Mouse (Mus musculus) embryonic facial prominence, embryonic 11.5 days (tissue): Measurements from ENCODE around the gene Arhgap42. TPM values are rescaled to one million over a fixed set of nuclear protein-coding genes. Genes with fewer than 3 reads are reported as not detected.
A peak's percentile ranks its signal among the peaks of the same experiment; 100 is the strongest.

Source experiments
- ATAC-seq: fragments of 200-750 bp; cut with Nextera tagmentation; replicated peaks from 2 replicates; pipeline ENCODE4 v1.8.0; 2017; ENCODE audit warnings: low read depth; ENCODE audit not compliant: insufficient number of reproducible peaks, low FRiP score, low TSS enrichment
- DNase-seq: peaks from one replicate; pipeline ENCODE4 v3.0.0-alpha.2; 2015; ENCODE audit warnings: low spot score
- H3K27ac ChIP-seq: fragments of 300-500 bp; sonication (generic); replicated peaks from 2 replicates; pipeline ENCODE4 v1.5.1; 2014; ENCODE audit warnings: mild to moderate bottlenecking, low read depth, low read length, control low read depth
- H3K27me3 ChIP-seq: fragments of 300-500 bp; sonication (generic); 2 replicates; pipeline ENCODE4 v1.6.1; 2014; ENCODE audit warnings: mild to moderate bottlenecking, low read length, moderate library complexity, mixed read lengths; ENCODE audit not compliant: control insufficient read depth, insufficient read depth
- H3K36me3 ChIP-seq: fragments of 300-500 bp; sonication (generic); replicated peaks from 2 replicates; pipeline ENCODE4 v1.6.1; 2014; ENCODE audit warnings: low read depth, mild to moderate bottlenecking, low read length, moderate library complexity, mixed read lengths; ENCODE audit not compliant: control insufficient read depth, insufficient read depth
- H3K4me1 ChIP-seq: fragments of 300-500 bp; sonication (generic); 2 replicates; pipeline ENCODE4 v1.6.1; 2014; ENCODE audit warnings: low read length, mixed read lengths; ENCODE audit not compliant: control insufficient read depth, insufficient read depth
- H3K4me2 ChIP-seq: fragments of 300-500 bp; sonication (generic); 2 replicates; pipeline ENCODE4 v1.6.1; 2014; ENCODE audit warnings: low read depth, mild to moderate bottlenecking, control low read depth, low read length, moderate library complexity
- H3K4me3 ChIP-seq: fragments of 300-500 bp; sonication (generic); 2 replicates; pipeline ENCODE4 v1.5.1; 2014; ENCODE audit warnings: low read depth, low read length, control low read depth
- H3K9ac ChIP-seq: fragments of 300-500 bp; sonication (generic); replicated peaks from 2 replicates; pipeline ENCODE4 v1.6.1; 2014; ENCODE audit warnings: mild to moderate bottlenecking, control low read depth, low read length
- H3K9me3 ChIP-seq: fragments of 300-500 bp; sonication (generic); replicated peaks from 2 replicates; pipeline ENCODE4 v1.6.1; 2016; ENCODE audit warnings: mild to moderate bottlenecking, low read length, inconsistent platforms, mixed read lengths; ENCODE audit not compliant: control insufficient read depth
- WGBS: fragments of 180-500 bp; shearing (Covaris S2); extraction: QIAGEN DNeasy Blood & Tissue Kit; methylation state at CpG from one replicate; pipeline ENCODE4 v1.1.7; 2014; 5-methylcytosine and 5-hydroxymethylcytosine counted together
- polyA plus RNA-seq: library from polyadenylated mRNA; unstranded; fragments of >200 nt; fragmentation: Nextera tagmentation; extraction: Ambion mirVana; gene quantifications from 2 replicates; pipeline ENCODE4 v1.2.1, GENCODE M21; 2014

The Arhgap42 gene
- polyA plus RNA-seq, 1 experiment from 2014 or later: 38.9 TPM

DNA sequence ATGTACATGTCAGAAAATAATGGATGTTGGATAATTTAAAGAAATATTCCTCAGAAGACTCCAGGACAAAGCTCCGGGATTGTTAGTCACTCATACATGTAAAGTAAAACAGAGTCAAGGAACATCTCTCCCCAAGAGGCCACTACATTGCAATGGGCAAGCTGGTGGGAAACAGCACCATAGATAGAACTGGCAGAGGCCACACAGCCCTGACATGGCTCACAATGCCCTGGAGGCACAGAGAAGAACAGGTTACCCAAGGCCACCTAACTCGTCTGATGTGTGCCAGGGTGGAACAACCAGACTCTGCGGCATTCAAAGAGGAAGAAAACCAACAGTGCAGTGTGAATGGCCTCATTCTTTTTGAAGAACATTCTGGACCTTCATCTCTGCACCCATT is 50.7 kb downstream of the Arhgap42 start:
- Histone ChIP-seq H3K36me3 (no peaks in the 10 kb centered on the region), H3K27ac (no peak overlapping the region), H3K9ac (no peak overlapping the region), H3K4me2 (no peak overlapping the region), H3K9me3 (no peaks in the 10 kb centered on the region), H3K4me1 (no peaks in the 10 kb centered on the region), H3K27me3 (no peaks in the 10 kb centered on the region), H3K4me3 (no peak overlapping the region)
- DNase-seq (no peak), ATAC-seq (no peak)
- WGBS: 79% methylated on average over 3 of the region's 3 CpGs

DNA sequence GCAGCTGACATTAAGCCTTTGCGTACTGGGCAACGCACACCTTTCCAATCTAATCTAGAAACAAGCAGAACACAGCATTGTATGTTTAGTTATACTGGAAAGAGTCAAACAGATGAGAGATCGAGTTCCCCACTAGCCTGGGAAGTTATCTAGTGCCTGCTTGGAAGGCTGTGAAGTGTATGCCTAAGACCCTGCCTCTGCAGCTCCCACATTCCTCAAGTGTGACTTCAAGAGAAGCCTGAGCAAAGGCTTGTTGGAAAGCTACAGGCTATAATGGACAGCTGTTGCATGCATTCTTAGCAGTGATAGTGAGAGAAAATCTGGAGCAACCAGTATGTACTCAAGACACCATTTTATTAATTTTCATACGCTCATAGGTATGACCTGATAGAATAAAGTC is 61.2 kb downstream of the Arhgap42 start:
- H3K4me3 ChIP-seq: no peak overlapping the region
- no peak overlapping the region for H3K27ac ChIP-seq
- H3K27me3 ChIP-seq: no peaks in the 10 kb centered on the region
- H3K9ac ChIP-seq: no peak overlapping the region
- no peak for ATAC-seq
- H3K36me3 ChIP-seq: no peaks in the 10 kb centered on the region
- no peak for DNase-seq
- WGBS: 83% methylated on average over 4 of the region's 4 CpGs
- H3K9me3 ChIP-seq: no peaks in the 10 kb centered on the region
- H3K4me1 ChIP-seq: no peaks in the 10 kb centered on the region
- H3K4me2 ChIP-seq: no peak overlapping the region

DNA sequence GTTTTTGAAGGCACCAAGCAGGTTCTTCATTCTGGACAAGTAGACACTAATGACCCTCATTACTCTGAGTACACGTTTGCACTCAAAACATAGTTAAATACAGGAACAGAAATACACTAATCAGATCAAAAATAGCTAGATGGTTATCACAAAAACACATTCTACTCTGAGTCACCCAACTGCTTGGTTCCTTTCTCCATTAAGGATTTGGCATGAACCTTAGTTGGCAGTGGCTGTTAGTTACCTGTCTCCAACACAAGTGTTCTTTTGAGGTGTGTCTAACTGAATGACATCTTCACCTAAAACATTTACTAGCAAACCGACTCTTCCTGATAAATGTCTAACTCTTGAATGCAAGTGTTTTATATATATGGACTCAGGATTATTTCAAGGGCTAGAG is 64.0 kb downstream of the Arhgap42 start:
- ATAC-seq: no peak
- no peak overlapping the region for H3K4me3 ChIP-seq
- WGBS: 78% methylated on average over 2 of the region's 2 CpGs
- no peaks in the 10 kb centered on the region for H3K4me1 ChIP-seq
- DNase-seq: no peak
- H3K36me3 ChIP-seq: no peaks in the 10 kb centered on the region
- no peak overlapping the region for H3K9ac ChIP-seq
- H3K4me2 ChIP-seq: no peak overlapping the region
- no peak overlapping the region for H3K27ac ChIP-seq
- no peaks in the 10 kb centered on the region for H3K9me3 ChIP-seq
- H3K27me3 ChIP-seq: no peaks in the 10 kb centered on the region

DNA sequence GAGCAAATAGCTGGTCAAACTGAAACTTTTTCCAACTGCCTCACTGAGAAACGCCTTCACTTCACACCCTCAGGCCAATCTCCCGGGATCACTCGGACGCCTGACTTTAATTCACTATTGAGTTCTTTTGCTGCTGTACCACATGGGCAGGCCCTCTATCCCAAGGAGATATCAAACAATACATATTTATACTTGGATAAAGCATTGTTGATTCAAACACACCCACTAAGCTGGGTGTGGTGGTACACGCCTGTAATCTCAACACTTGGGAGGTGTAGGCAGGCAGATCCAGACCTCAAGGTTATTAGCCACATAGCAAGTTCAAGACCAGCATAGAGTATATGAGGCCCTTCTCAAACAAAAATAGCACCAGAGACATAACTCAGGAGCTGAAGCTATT is 64.7 kb downstream of the Arhgap42 start:
- Histone ChIP-seq H3K4me3 (no peak overlapping the region), H3K9ac (no peak overlapping the region)
- no peak for DNase-seq

DNA sequence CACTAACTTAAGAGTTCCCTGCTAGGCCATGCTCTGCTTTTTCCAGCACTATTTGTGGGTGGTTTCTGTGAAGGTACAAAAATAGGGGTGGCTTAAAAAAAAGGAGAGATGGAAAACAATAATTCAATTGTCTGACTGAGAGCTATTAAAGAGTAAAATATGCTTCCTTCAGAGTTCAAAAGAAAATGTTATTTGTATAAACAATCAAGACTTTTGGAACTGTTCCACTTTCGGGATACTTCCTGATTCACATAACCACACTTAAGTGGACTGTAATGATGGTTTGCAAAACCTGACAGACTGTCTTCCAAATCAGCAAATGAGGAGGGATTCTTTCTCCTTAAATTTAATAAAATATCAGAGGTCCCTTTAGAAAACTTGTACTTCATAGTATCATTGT is 65.8 kb downstream of the Arhgap42 start:
- Histone ChIP-seq H3K4me1 (no peaks in the 10 kb centered on the region), H3K9ac (no peak overlapping the region), H3K27ac (no peak overlapping the region), H3K27me3 (no peaks in the 10 kb centered on the region), H3K36me3 (no peaks in the 10 kb centered on the region), H3K4me2 (no peak overlapping the region), H3K4me3 (no peak overlapping the region), H3K9me3 (no peaks in the 10 kb centered on the region)
- 50% methylated on average over 1 of the region's 1 CpGs for WGBS
- ATAC-seq: no peak
- DNase-seq: no peak

More for the DNA sequence above, 64.7 kb downstream of the Arhgap42 start:
- 81% methylated on average over 5 of the region's 5 CpGs for WGBS
- Histone ChIP-seq H3K4me2 (no peak overlapping the region), H3K36me3 (no peaks in the 10 kb centered on the region), H3K4me1 (no peaks in the 10 kb centered on the region), H3K27ac (no peak overlapping the region), H3K27me3 (no peaks in the 10 kb centered on the region), H3K9me3 (no peaks in the 10 kb centered on the region)
- ATAC-seq: no peak

DNA sequence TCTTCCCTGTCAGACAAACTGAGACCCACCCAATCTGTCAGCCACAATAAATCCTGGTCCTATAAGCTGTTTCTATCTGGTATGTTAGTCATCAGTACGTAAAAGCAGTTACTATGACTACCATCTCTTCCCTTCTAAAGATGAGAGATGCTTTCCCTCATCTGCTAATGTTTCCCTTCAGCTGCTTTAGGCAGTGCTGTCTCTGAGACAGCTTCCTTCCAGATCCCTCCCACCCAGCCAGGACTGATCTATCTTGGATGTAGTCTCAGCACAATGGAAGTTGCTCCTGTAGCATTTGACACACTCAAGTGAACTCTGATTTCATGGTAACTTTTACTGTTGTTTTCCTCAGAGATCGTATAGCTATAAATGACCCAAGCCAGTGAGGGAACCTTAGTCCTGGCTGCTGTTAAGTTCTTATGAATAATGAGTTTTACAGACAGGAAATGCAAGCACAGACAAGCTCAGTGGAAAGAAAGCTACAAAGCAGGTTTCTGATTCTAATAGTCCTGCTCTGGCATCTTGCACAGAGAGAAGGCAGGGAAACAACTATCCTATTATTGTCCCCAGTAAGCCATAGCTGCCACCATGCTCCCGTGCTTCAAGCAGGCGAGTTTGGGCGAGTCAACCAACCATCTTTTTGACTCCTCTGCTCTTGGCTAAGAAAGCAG is 67.6 kb downstream of the Arhgap42 start:
- Histone ChIP-seq H3K4me1 (no peaks in the 10 kb centered on the region), H3K4me3 (no peak overlapping the region), H3K4me2 (no peak overlapping the region), H3K9me3 (no peaks in the 10 kb centered on the region), H3K36me3 (no peaks in the 10 kb centered on the region), H3K9ac (no peak overlapping the region), H3K27me3 (no peaks in the 10 kb centered on the region), H3K27ac (no peak overlapping the region)
- DNase-seq (peak; percentile 24), ATAC-seq (no peak)
- 68% methylated on average over 5 of the region's 5 CpGs for WGBS

DNA sequence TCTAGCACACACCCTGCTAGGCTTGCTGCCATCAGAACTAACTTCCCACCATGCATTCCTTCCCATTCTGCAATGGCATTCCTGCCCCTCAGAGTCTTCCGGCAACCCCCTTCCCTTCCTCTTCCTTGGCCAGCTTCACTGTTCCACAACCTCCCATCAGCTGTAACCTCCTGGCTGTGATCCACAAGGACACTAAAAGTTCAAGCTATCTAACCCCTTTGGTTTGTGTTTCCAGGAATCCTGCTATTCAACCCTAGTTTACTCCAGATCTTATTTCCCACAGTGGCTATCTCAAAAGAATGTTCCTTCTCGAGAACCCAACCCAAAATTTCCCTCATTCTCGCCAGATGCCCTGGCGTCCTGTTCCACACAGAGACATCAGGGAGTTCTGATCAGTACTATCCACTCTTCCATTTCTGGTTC is 73.2 kb downstream of the Arhgap42 start:
- Histone ChIP-seq H3K4me1 (no peaks in the 10 kb centered on the region), H3K9ac (no peak overlapping the region), H3K27ac (no peak overlapping the region), H3K27me3 (no peaks in the 10 kb centered on the region), H3K4me2 (no peak overlapping the region), H3K9me3 (no peaks in the 10 kb centered on the region), H3K4me3 (no peak overlapping the region), H3K36me3 (no peaks in the 10 kb centered on the region)
- DNase-seq: no peak
- ATAC-seq: no peak
- WGBS: 92% methylated on average over 4 of the region's 4 CpGs

DNA sequence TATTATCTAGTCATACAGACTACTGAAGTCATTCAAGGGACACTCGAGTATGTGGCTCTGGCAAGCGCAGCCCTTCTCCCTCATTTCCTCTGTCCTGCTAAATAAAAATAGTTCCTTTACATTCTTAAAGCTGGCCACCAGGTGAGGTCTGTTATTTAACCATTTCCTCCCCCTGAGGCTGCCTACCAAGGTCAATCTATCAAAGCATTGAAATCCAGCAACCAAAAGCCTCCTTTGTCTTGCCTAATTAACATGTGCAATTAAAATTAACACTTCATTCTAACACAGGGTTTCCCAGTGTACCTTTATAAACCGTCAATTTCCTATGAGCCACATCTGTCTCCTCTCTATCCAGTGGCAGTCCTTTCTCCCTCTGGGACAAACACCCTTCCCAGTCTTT is 78.2 kb downstream of the Arhgap42 start:
- 34% methylated on average over 3 of the region's 3 CpGs for WGBS
- H3K27me3 ChIP-seq: no peaks in the 10 kb centered on the region
- H3K4me3 ChIP-seq: no peak overlapping the region
- H3K4me2 ChIP-seq: no peak overlapping the region
- ATAC-seq (no peak), DNase-seq (no peak)
- H3K27ac ChIP-seq: no peak overlapping the region
- H3K36me3 ChIP-seq: no peaks in the 10 kb centered on the region
- H3K4me1 ChIP-seq: no peaks in the 10 kb centered on the region
- H3K9me3 ChIP-seq: no peaks in the 10 kb centered on the region
- H3K9ac ChIP-seq: no peak overlapping the region
